8 mouse cellular contexts compared by ENCODE assay signal in the genomic region with DNA sequence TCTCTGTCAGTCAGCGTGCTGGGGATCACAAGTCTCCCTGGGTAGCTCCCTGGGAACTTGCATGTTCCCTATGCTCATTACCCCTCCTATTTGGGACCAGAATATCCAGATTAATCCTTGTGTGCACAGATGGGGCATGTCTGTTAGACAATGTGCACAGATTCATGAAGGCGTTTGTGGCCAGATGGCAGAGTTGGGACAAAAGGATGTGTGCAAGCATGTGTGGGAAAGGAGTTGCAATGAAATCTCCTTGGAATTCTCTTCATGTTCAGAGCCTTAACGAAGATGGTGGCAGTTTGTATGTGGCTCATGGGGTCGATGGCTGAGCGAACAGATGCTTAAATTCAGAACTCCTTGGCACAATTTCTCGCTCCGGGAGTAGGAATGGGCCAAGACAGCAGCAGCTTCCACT.
A peak's percentile ranks its signal among the peaks of the same experiment; 100 is the strongest.
DNase-seq lines count a peak whose midpoint lies in the region; ATAC-seq lines count a peak whose summit lies in the region.

No protein-coding gene starts in this region.

- ATAC-seq in midbrain, embryonic 11.5 days (ENCODE audit: low FRiP score), result peak; percentile 78
- ATAC-seq in granulocyte monocyte progenitor cell, adult 5-6 weeks (replicated peaks; ENCODE audit: poor library complexity, severe bottlenecking), result no peak

- no peak for DNase-seq in midbrain, embryonic 11.5 days (ENCODE audit: low spot score, missing footprints)
- no peak for DNase-seq in midbrain, embryonic 10.5 days (ENCODE audit: low spot score)
- DNase-seq in layer of hippocampus, adult 11-12 months (ENCODE audit: low spot score), result peak; percentile 87
- peak; percentile 48 to 49 for DNase-seq in left cerebral cortex, postnatal 36 days (ENCODE audit: low spot score in 2 of 2)
- DNase-seq in right cerebral cortex, postnatal 4 days, result peak; percentile 6
- DNase-seq in lung, postnatal 10 days, result no peak
- no peak for DNase-seq in heart, embryonic 10.5 days (ENCODE audit: low spot score)

- H3K27me3 ChIP-seq in midbrain, embryonic 11.5 days (ENCODE audit: control insufficient read depth, insufficient read depth, low read length), result no peaks in the 10 kb centered on the region
- H3K27me3 ChIP-seq in midbrain, embryonic 10.5 days (ENCODE audit: low read depth, poor library complexity, severe bottlenecking), result no peaks in the 10 kb centered on the region
- H3K27me3 ChIP-seq in heart, embryonic 10.5 days (ENCODE audit: insufficient read depth, poor library complexity, severe bottlenecking), result no peaks in the 10 kb centered on the region

- H3K9me3 ChIP-seq in midbrain, embryonic 11.5 days (ENCODE audit: control insufficient read depth, low read length), result no peaks in the 10 kb centered on the region
- H3K9me3 ChIP-seq in midbrain, embryonic 10.5 days (replicated peaks), result 0 out of 2 replicates have a peak, but pooled peaks cover 5% of the 10 kb centered on the region
- no peaks in the 10 kb centered on the region for H3K9me3 ChIP-seq in heart, embryonic 10.5 days

- H3K9ac ChIP-seq in midbrain, embryonic 11.5 days (ENCODE audit: low read length), result no peak overlapping the region

- no peak overlapping the region for H3K27ac ChIP-seq in midbrain, embryonic 11.5 days (ENCODE audit: low read depth, low read length)
- H3K27ac ChIP-seq in midbrain, embryonic 10.5 days (replicated peaks), result no peak overlapping the region
- no peak overlapping the region for H3K27ac ChIP-seq in heart, embryonic 10.5 days

- 69% methylated on average over 7 of the region's 7 CpGs for WGBS in midbrain, embryonic 11.5 days
- WGBS in midbrain, embryonic 10.5 days, result 79% methylated on average over 7 of the region's 7 CpGs
- 81% methylated on average over 7 of the region's 7 CpGs for WGBS in heart, embryonic 10.5 days

- no peaks in the 10 kb centered on the region for H3K4me1 ChIP-seq in midbrain, embryonic 11.5 days (ENCODE audit: control insufficient read depth, insufficient read depth, low read length)
- no peaks in the 10 kb centered on the region for H3K4me1 ChIP-seq in midbrain, embryonic 10.5 days
- H3K4me1 ChIP-seq in heart, embryonic 10.5 days, result no peaks in the 10 kb centered on the region

- intact Hi-C loops in left cerebral cortex, postnatal 36 days (cut with DNase I), result no loop called here

- H3K36me3 ChIP-seq in midbrain, embryonic 11.5 days (ENCODE audit: control insufficient read depth, insufficient read depth, low read length), result no peaks in the 10 kb centered on the region
- H3K36me3 ChIP-seq in midbrain, embryonic 10.5 days, result no peaks in the 10 kb centered on the region
- no peaks in the 10 kb centered on the region for H3K36me3 ChIP-seq in heart, embryonic 10.5 days

- no peak overlapping the region for H3K4me2 ChIP-seq in midbrain, embryonic 11.5 days

- no peak overlapping the region for H3K4me3 ChIP-seq in midbrain, embryonic 11.5 days (ENCODE audit: low read depth, low read length)
- no peak overlapping the region for H3K4me3 ChIP-seq in midbrain, embryonic 10.5 days
- H3K4me3 ChIP-seq in heart, embryonic 10.5 days, result no peak overlapping the region

Comparison
In these comparisons a context has a peak if more than half of its experiments do, and no peak if none do; other contexts are left out.
1. DNase-seq: peak in layer of hippocampus, adult 11-12 months (single experiment), left cerebral cortex, postnatal 36 days (2 of 2) and right cerebral cortex, postnatal 4 days (single experiment); none in midbrain, embryonic 11.5 days (single experiment), midbrain, embryonic 10.5 days (single experiment), lung, postnatal 10 days (single experiment) and heart, embryonic 10.5 days (single experiment).